Mouse (Mus musculus): Measurements from ENCODE around the gene Mllt11. TPM values are rescaled to one million over a fixed set of nuclear protein-coding genes. Genes with fewer than 3 reads are reported as not detected.

Gene Mllt11
- polyA plus RNA-seq, 1 experiment from 2014 or later, result 2.0 TPM

- Histone ChIP-seq H3K9ac (ENCODE audit: low read depth, low read length) (peak overlapping the region; percentile 20; the same call in 1 of the 2 replicates), H3K36me3 (ENCODE audit: control insufficient read depth, insufficient read depth) (no peaks in the 10 kb centered on the region), H3K4me1 (ENCODE audit: control insufficient read depth, low read depth, low read length) (peaks cover 7% of the 10 kb centered on the region), H3K4me3 (ENCODE audit: low read depth, low read length) (peak overlapping the region; percentile 38), H3K9me3 (replicated peaks; ENCODE audit: control insufficient read depth, low read length) (no peaks in the 10 kb centered on the region), H3K27ac (ENCODE audit: low read length) (no peak overlapping the region), H3K4me2 (ENCODE audit: low read depth, low read length) (peak overlapping the region; percentile 60), H3K27me3 (ENCODE audit: control insufficient read depth, insufficient read depth, low read depth, low read length) (peaks cover 55% of the 10 kb centered on the region)
- ATAC-seq (ENCODE audit: low read depth), result no peak
- 3% methylated on average over 58 of the region's 58 CpGs for WGBS (ENCODE audit: insufficient replicate concordance)
These were observed 58.6 kb downstream of the Mllt11 start for GRCm38 (mm10) chr3:95173256-95173949.

- H3K27me3 ChIP-seq (ENCODE audit: control insufficient read depth, insufficient read depth, low read depth, low read length), result peaks cover 55% of the 10 kb centered on the region
- H3K9ac ChIP-seq (ENCODE audit: low read depth, low read length), result no peak overlapping the region
- H3K36me3 ChIP-seq (ENCODE audit: control insufficient read depth, insufficient read depth), result no peaks in the 10 kb centered on the region
- H3K4me2 ChIP-seq (ENCODE audit: low read depth, low read length), result peak overlapping the region; percentile 60
- peak overlapping the region; percentile 38; the same call in 1 of the 2 replicates for H3K4me3 ChIP-seq (ENCODE audit: low read depth, low read length)
- H3K4me1 ChIP-seq (ENCODE audit: control insufficient read depth, low read depth, low read length), result peaks cover 7% of the 10 kb centered on the region
- ATAC-seq (ENCODE audit: low read depth), result no peak
- H3K9me3 ChIP-seq (replicated peaks; ENCODE audit: control insufficient read depth, low read length), result no peaks in the 10 kb centered on the region
- 15% methylated on average over 83 of the region's 84 CpGs for WGBS (ENCODE audit: insufficient replicate concordance)
- H3K27ac ChIP-seq (ENCODE audit: low read length), result no peak overlapping the region
These were observed 59.3 kb downstream of the Mllt11 start for GRCm38 (mm10) chr3:95172526-95173255.

DNA sequence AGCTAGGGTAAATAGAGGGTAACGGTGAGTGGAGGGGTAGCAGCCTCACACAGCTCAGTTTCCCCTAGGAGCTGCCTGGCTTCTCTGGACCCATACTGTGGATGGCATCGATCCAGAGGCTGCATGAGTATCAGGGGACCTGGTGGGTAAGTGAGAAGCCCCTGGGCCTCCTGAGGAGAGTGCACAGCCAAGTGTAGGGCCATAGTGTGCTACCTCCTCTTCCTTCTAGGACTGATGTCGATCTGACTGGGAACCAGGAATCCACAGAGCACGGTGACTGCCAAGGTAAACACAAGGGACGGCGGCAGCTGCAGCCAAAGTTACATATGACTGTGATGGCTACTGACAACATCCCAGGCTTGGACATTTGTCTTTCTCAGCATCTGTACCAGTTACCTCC lies 60.9 kb downstream of the Mllt11 start:
- 76% methylated on average over 6 of the region's 6 CpGs for WGBS (ENCODE audit: insufficient replicate concordance)
- Histone ChIP-seq H3K36me3 (ENCODE audit: control insufficient read depth, insufficient read depth) (no peaks in the 10 kb centered on the region), H3K4me2 (ENCODE audit: low read depth, low read length) (no peak overlapping the region), H3K9me3 (replicated peaks; ENCODE audit: control insufficient read depth, low read length) (no peaks in the 10 kb centered on the region), H3K9ac (ENCODE audit: low read depth, low read length) (no peak overlapping the region), H3K27ac (ENCODE audit: low read length) (no peak overlapping the region), H3K4me3 (ENCODE audit: low read depth, low read length) (no peak overlapping the region), H3K27me3 (ENCODE audit: control insufficient read depth, insufficient read depth, low read depth, low read length) (peaks cover 61% of the 10 kb centered on the region), H3K4me1 (ENCODE audit: control insufficient read depth, low read depth, low read length) (peaks cover 7% of the 10 kb centered on the region)
- ATAC-seq (ENCODE audit: low read depth), result no peak

- no peak overlapping the region for H3K4me2 ChIP-seq (ENCODE audit: low read depth, low read length)
- H3K27me3 ChIP-seq (ENCODE audit: control insufficient read depth, insufficient read depth, low read depth, low read length), result peaks cover 58% of the 10 kb centered on the region
- no peak overlapping the region for H3K27ac ChIP-seq (ENCODE audit: low read length)
- H3K9ac ChIP-seq (ENCODE audit: low read depth, low read length), result no peak overlapping the region
- 75% methylated on average over 10 of the region's 10 CpGs for WGBS (ENCODE audit: insufficient replicate concordance)
- H3K9me3 ChIP-seq (replicated peaks; ENCODE audit: control insufficient read depth, low read length), result no peaks in the 10 kb centered on the region
- H3K36me3 ChIP-seq (ENCODE audit: control insufficient read depth, insufficient read depth), result no peaks in the 10 kb centered on the region
- H3K4me3 ChIP-seq (ENCODE audit: low read depth, low read length), result no peak overlapping the region
- ATAC-seq (ENCODE audit: low read depth), result no peak
- peaks cover 7% of the 10 kb centered on the region for H3K4me1 ChIP-seq (ENCODE audit: control insufficient read depth, low read depth, low read length)
These were observed 62.0 kb downstream of the Mllt11 start for GRCm38 (mm10) chr3:95169996-95170395.

Other genes with a start within 250 kb of the Mllt11 start
- gene Zfp687, start 216.7 kb downstream of the Mllt11 start, polyA plus RNA-seq (2015; fragmentation: Nextera tagmentation; extraction: Ambion mirVana), result 6.2 and 6.8 TPM in 2 replicates
- gene Psmd4, start 189.6 kb downstream of the Mllt11 start, polyA plus RNA-seq (2015; fragmentation: Nextera tagmentation; extraction: Ambion mirVana), result 146 and 154 TPM in 2 replicates
- gene Pip5k1a, start 125.2 kb downstream of the Mllt11 start, polyA plus RNA-seq (2015; fragmentation: Nextera tagmentation; extraction: Ambion mirVana), result 8.5 and 8.9 TPM in 2 replicates
- gene Vps72, start 121.1 kb downstream of the Mllt11 start, polyA plus RNA-seq (2015; fragmentation: Nextera tagmentation; extraction: Ambion mirVana), result 29.6 and 33.4 TPM in 2 replicates
- 0.83 and 1.2 TPM in 2 replicates for gene Tmod4, start 107.7 kb downstream of the Mllt11 start, polyA plus RNA-seq (2015; fragmentation: Nextera tagmentation; extraction: Ambion mirVana)
- 24.7 and 25.5 TPM in 2 replicates for gene Scnm1, start 98.2 kb downstream of the Mllt11 start, polyA plus RNA-seq (2015; fragmentation: Nextera tagmentation; extraction: Ambion mirVana)
- gene Lysmd1, start 98.1 kb downstream of the Mllt11 start, polyA plus RNA-seq (2015; fragmentation: Nextera tagmentation; extraction: Ambion mirVana), result 7.5 and 7.8 TPM in 2 replicates
- 9.3 and 9.6 TPM in 2 replicates for gene Tnfaip8l2, start 89.8 kb downstream of the Mllt11 start, polyA plus RNA-seq (2015; fragmentation: Nextera tagmentation; extraction: Ambion mirVana)
- 0.19 and 0.20 TPM in 2 replicates for gene Sema6c, start 71.7 kb downstream of the Mllt11 start, polyA plus RNA-seq (2015; fragmentation: Nextera tagmentation; extraction: Ambion mirVana)
- gene Gabpb2, start 14.3 kb downstream of the Mllt11 start, polyA plus RNA-seq (2015; fragmentation: Nextera tagmentation; extraction: Ambion mirVana), result 6.6 and 7.0 TPM in 2 replicates
- 36.4 and 37.3 TPM in 2 replicates for gene Cdc42se1, start 3.4 kb downstream of the Mllt11 start, polyA plus RNA-seq (2015; fragmentation: Nextera tagmentation; extraction: Ambion mirVana)
- 0.07 TPM in 2 replicates for gene Gm128, start 9.4 kb upstream of the Mllt11 start, polyA plus RNA-seq (2015; fragmentation: Nextera tagmentation; extraction: Ambion mirVana)
- gene Bnipl, start 19.0 kb upstream of the Mllt11 start, polyA plus RNA-seq (2015; fragmentation: Nextera tagmentation; extraction: Ambion mirVana), result not detected in 2 replicates
- 21.5 and 23.2 TPM in 2 replicates for gene Mindy1, start 49.2 kb upstream of the Mllt11 start, polyA plus RNA-seq (2015; fragmentation: Nextera tagmentation; extraction: Ambion mirVana)
- 8.8 and 9.5 TPM in 2 replicates for gene Prune1, start 49.9 kb upstream of the Mllt11 start, polyA plus RNA-seq (2015; fragmentation: Nextera tagmentation; extraction: Ambion mirVana)
- gene Anxa9, start 75.0 kb upstream of the Mllt11 start, polyA plus RNA-seq (2015; fragmentation: Nextera tagmentation; extraction: Ambion mirVana), result 2.2 and 2.5 TPM in 2 replicates
- gene Cers2, start 82.6 kb upstream of the Mllt11 start, polyA plus RNA-seq (2015; fragmentation: Nextera tagmentation; extraction: Ambion mirVana), result 111 and 117 TPM in 2 replicates
- gene Setdb1, start 125.0 kb upstream of the Mllt11 start, polyA plus RNA-seq (2015; fragmentation: Nextera tagmentation; extraction: Ambion mirVana), result 12.2 and 13.0 TPM in 2 replicates
- not detected in 2 replicates for gene 4930558C23Rik, start 170.7 kb upstream of the Mllt11 start, polyA plus RNA-seq (2015; fragmentation: Nextera tagmentation; extraction: Ambion mirVana)
- gene Arnt, start 202.2 kb upstream of the Mllt11 start, polyA plus RNA-seq (2015; fragmentation: Nextera tagmentation; extraction: Ambion mirVana), result 16.7 and 16.9 TPM in 2 replicates